Mouse (Mus musculus): Measurements from ENCODE around the gene Map1s. TPM values are rescaled to one million over a fixed set of nuclear protein-coding genes. Genes with fewer than 3 reads are reported as not detected.

Map1s gene
- polyA plus RNA-seq, 1 experiment from 2014 or later: 55.6 TPM

DNA sequence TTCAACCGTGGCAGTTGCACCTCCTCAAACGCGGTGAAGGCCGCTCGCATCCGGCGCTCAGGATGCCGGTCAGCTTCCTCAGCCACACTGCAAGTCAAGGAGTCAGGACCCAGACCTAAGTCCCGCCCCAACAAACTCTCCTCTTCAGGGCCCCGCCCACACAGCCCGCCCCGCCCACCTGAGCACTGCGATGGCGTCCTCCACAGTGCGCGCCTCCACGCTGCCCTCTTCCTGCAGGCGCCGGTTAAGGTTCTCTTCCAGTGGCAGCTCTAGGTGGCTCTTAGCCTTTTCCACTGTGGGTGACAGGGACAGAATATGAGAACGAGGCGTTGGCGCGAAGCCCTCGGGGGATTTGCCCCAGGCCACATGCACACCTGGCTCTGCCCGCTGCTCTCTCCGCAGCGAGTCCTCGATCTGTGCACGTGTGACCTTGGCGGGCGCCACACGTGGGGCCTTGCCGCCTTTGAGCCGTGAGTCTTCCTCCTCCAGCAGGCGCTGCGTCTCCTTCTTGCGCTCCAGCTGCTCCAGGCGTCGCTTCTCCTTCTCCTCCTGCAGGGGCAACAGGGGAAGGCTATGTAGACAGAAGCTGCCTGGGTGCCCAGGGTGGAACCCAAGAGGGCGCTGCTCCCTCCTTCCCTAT, 37.1 kb upstream of the Map1s start:
- ATAC-seq (ENCODE audit: low FRiP score): no peak
- Histone ChIP-seq H3K9me3 (no peaks in the 10 kb centered on the region), H3K9ac (peak overlapping the region; percentile 67), H3K4me2 (peak overlapping the region; percentile 42), H3K36me3 (peaks cover 10% of the 10 kb centered on the region; the same call in 1 of the 2 replicates), H3K4me1 (replicated peaks) (peaks cover 62% of the 10 kb centered on the region), H3K4me3 (peak overlapping the region; percentile 18; the same call in 1 of the 2 replicates), H3K27ac (peak overlapping the region; percentile 88), H3K27me3 (0 out of 2 replicates have a peak, but pooled peaks cover 2% of the 10 kb centered on the region)
- WGBS: 17% methylated on average over 40 of the region's 40 CpGs

GRCm38 (mm10) chr8:70869199-70869571, 36.5 kb upstream of the Map1s start:
- Histone ChIP-seq H3K9ac (peak overlapping the region; percentile 67), H3K4me1 (replicated peaks) (peaks cover 57% of the 10 kb centered on the region), H3K9me3 (no peaks in the 10 kb centered on the region), H3K27me3 (0 out of 2 replicates have a peak, but pooled peaks cover 2% of the 10 kb centered on the region), H3K27ac (peak overlapping the region; percentile 88), H3K36me3 (peaks cover 10% of the 10 kb centered on the region; the same call in 1 of the 2 replicates), H3K4me2 (peak overlapping the region; percentile 42), H3K4me3 (0 out of 2 replicates have a peak overlapping the region, but pooled peaks have one; percentile 18)
- WGBS: 33% methylated on average over 5 of the region's 5 CpGs
- ATAC-seq (ENCODE audit: low FRiP score): no peak

- Histone ChIP-seq H3K9ac (peak overlapping the region; percentile 67; the same call in 1 of the 2 replicates), H3K4me2 (peak overlapping the region; percentile 42; the same call in 1 of the 2 replicates), H3K27me3 (0 out of 2 replicates have a peak, but pooled peaks cover 2% of the 10 kb centered on the region), H3K9me3 (no peaks in the 10 kb centered on the region), H3K4me3 (no peak overlapping the region), H3K4me1 (replicated peaks) (peaks cover 53% of the 10 kb centered on the region), H3K36me3 (peaks cover 10% of the 10 kb centered on the region; the same call in 1 of the 2 replicates), H3K27ac (peak overlapping the region; percentile 88)
- 52% methylated on average over 16 of the region's 16 CpGs for WGBS
- ATAC-seq (ENCODE audit: low FRiP score): no peak
These were observed 36.1 kb upstream of the Map1s start for GRCm38 (mm10) chr8:70869601-70870041.

DNA sequence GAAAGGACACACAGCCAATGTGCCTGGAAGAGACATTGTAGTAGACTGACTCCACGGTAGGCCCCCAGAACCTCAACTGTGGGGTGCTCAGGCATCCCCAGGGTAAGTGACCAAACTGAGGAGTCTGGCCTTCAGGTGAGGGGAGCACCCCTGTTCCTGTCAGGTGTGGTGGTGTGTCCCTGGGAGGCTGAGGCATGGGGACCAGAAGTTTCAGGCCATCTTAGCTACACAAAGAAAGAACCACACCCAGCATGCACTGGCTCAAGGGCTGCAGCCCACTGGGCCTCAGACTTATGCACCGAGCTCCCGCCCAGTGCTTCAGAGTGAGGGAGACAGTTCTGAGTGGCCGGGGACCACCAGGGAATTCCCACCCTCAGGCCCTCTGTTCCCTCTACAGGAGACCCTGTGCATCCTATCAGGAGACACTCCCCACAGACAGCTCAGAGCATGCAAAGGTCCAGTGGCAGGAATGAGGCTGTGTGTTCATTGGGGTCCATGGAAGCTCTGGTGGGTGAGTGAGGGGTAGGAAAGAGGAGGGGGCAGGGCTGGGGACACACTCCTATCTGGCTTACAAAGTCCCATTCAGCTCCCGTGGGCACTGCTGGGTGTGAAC, 34.4 kb upstream of the Map1s start:
- H3K9ac ChIP-seq: no peak overlapping the region

DNA sequence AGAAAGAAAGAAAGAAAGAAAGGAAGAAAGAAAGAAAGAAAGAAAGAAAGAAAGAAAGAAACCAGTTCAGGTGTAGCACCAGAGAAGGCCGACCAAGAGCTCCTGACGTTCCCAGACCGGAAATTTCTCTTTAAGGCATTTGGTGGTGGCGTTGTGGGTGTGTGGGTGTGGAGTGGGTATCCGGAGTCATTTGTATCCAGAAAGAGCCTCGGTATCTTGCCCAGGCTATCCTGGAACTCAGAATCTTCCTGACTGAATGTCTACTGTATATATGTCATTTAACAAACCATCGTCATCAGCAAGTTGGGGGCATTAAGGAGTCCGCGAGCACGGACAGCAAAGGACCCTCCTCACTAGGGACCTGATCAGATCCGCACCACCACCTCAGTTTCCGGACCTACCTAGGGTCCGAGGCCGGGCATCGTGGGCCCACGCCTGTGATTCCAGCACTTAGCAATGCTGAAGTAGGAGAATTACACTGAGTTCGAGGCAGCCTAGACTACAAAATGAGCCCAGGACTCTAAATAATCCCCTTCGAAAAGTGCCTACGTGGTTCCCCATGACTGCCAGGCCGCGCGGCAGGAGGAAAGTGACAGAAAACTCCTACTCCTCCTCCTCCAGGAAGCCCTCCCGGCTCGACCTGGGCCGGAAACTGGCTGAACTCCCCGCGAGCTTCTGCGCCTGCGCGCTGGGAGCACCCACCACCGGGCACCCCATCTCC, 32.9 kb upstream of the Map1s start:
- peaks cover 6% of the 10 kb centered on the region; the same call in 1 of the 2 replicates for H3K36me3 ChIP-seq
- peak overlapping the region; percentile 85 for H3K9ac ChIP-seq
- no peak; the same call in 1 of the 2 replicates for ATAC-seq (ENCODE audit: low FRiP score)
- 7% methylated on average over 31 of the region's 31 CpGs for WGBS
- 0 out of 2 replicates have a peak, but pooled peaks cover 2% of the 10 kb centered on the region for H3K27me3 ChIP-seq
- no peaks in the 10 kb centered on the region for H3K9me3 ChIP-seq
- H3K4me3 ChIP-seq: peak overlapping the region; percentile 81
- peaks cover 35% of the 10 kb centered on the region for H3K4me1 ChIP-seq (replicated peaks)
- H3K4me2 ChIP-seq: peak overlapping the region; percentile 92
- H3K27ac ChIP-seq: peak overlapping the region; percentile 90

More for the DNA sequence above, 34.4 kb upstream of the Map1s start:
- 0 out of 2 replicates have a peak, but pooled peaks cover 2% of the 10 kb centered on the region for H3K27me3 ChIP-seq
- H3K4me3 ChIP-seq: no peak overlapping the region
- H3K9me3 ChIP-seq: no peaks in the 10 kb centered on the region
- ATAC-seq (ENCODE audit: low FRiP score): no peak
- no peak overlapping the region for H3K27ac ChIP-seq
- peaks cover 10% of the 10 kb centered on the region; the same call in 1 of the 2 replicates for H3K36me3 ChIP-seq
- WGBS: 87% methylated on average over 5 of the region's 5 CpGs
- no peak overlapping the region for H3K4me2 ChIP-seq
- H3K4me1 ChIP-seq (replicated peaks): peaks cover 43% of the 10 kb centered on the region

GRCm38 (mm10) chr8:70873364-70873985, 32.3 kb upstream of the Map1s start, which contains the start of gene Ccdc124:
Ccdc124 (minus strand) TSS chr8:70873935.
- Histone ChIP-seq H3K4me2 (peak within 1 kb of the TSS; percentile 92), H3K9me3 (no peaks in the 10 kb centered on the region), H3K4me1 (replicated peaks) (peaks cover 28% of the 10 kb centered on the region), H3K27me3 (0 out of 2 replicates have a peak, but pooled peaks cover 3% of the 10 kb centered on the region), H3K4me3 (peak within 1 kb of the TSS; percentile 81), H3K27ac (peak within 1 kb of the TSS; percentile 90), H3K36me3 (no peaks in the 10 kb centered on the region), H3K9ac (peak within 1 kb of the TSS; percentile 85)
- 1% methylated on average over 46 of the region's 46 CpGs for WGBS
- peak; percentile 83 for ATAC-seq (ENCODE audit: low FRiP score)

DNA sequence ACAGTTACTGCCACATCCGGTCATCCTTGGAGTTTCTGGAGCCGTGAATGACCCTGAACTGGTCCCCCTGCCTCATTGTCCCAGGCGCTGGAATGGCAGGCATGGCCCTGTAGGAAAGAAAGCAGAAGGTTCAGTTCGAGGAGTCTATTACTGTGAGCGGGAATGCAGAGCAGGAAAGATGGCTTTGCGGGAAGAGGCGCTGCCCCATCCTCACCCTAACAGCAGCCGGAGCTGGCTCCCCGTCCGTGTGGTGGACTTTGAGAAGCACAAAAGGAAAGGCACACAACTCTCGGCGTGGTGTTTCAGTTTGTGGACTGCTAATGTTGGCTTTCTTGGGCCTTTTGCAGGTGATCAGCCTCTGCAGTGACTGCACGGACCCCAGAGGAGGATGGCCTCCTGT, 31.3 kb upstream of the Map1s start:
- ATAC-seq (ENCODE audit: low FRiP score): no peak
- Histone ChIP-seq H3K36me3 (no peaks in the 10 kb centered on the region), H3K9ac (0 out of 2 replicates have a peak overlapping the region, but pooled peaks have one; percentile 85), H3K27me3 (0 out of 2 replicates have a peak, but pooled peaks cover 4% of the 10 kb centered on the region), H3K4me3 (no peak overlapping the region), H3K4me1 (replicated peaks) (peaks cover 20% of the 10 kb centered on the region), H3K4me2 (no peak overlapping the region), H3K27ac (0 out of 2 replicates have a peak overlapping the region, but pooled peaks have one; percentile 12), H3K9me3 (no peaks in the 10 kb centered on the region)
- WGBS: 91% methylated on average over 13 of the region's 13 CpGs

DNA sequence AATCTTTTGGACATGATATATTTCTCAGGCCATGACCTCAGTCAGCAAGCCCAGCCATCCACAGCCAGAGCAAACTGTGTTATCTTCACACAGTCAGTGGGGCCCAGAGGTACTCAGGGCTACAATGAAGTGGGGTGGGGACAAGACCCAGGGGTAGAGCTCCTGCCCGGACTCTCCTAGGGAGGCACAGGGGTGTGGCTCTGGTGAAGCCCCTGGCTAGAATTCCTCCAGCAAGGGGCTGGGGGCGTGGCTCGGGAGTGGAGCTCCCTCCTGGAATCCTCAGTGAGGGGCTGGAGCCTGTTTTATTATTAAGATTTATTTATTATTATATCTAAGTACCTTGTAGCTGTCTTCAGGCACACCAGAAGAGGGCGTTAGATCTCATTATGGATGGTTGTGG, 29.4 kb upstream of the Map1s start:
- no peak for ATAC-seq (ENCODE audit: low FRiP score)
- 69% methylated on average over 4 of the region's 4 CpGs for WGBS
- H3K36me3 ChIP-seq: no peaks in the 10 kb centered on the region
- no peak overlapping the region for H3K27ac ChIP-seq
- no peak overlapping the region for H3K9ac ChIP-seq
- no peak overlapping the region for H3K4me3 ChIP-seq
- peaks cover 25% of the 10 kb centered on the region for H3K4me1 ChIP-seq (replicated peaks)
- peaks cover 10% of the 10 kb centered on the region; the same call in 1 of the 2 replicates for H3K27me3 ChIP-seq
- H3K4me2 ChIP-seq: no peak overlapping the region
- H3K9me3 ChIP-seq: no peaks in the 10 kb centered on the region

DNA sequence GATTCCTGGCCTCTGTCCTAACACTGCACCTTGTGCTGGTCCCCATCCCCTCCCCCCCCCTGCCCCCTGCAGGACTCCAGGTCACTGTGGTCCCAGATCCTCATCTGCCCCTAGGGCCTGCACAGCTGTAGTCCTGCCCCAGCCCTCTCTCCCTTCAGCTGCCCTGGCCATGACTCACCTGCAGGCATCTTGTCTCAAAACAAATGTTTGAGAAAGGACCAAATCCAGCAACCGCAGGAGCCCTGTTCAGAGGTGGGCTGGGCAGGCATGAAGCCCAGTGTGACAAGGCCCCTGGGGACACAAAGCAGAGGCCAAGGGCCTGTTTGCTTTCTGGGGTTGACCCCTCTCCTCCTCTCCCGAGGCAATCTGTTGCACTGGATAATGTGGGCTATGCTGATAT, 27.6 kb upstream of the Map1s start:
- WGBS: 42% methylated on average over 2 of the region's 2 CpGs
- H3K36me3 ChIP-seq: no peaks in the 10 kb centered on the region
- H3K27ac ChIP-seq: no peak overlapping the region
- H3K4me1 ChIP-seq (replicated peaks): peaks cover 11% of the 10 kb centered on the region
- ATAC-seq (ENCODE audit: low FRiP score): no peak
- H3K9me3 ChIP-seq: no peaks in the 10 kb centered on the region
- H3K9ac ChIP-seq: no peak overlapping the region
- no peak overlapping the region for H3K4me3 ChIP-seq
- H3K27me3 ChIP-seq: peaks cover 10% of the 10 kb centered on the region; the same call in 1 of the 2 replicates
- no peak overlapping the region for H3K4me2 ChIP-seq

- peaks cover 11% of the 10 kb centered on the region for H3K4me1 ChIP-seq (replicated peaks)
- H3K4me3 ChIP-seq: no peak overlapping the region
- H3K9ac ChIP-seq: peak overlapping the region; percentile 30; the same call in 1 of the 2 replicates
- no peaks in the 10 kb centered on the region for H3K9me3 ChIP-seq
- no peak overlapping the region; the same call in 1 of the 2 replicates for H3K27ac ChIP-seq
- ATAC-seq (ENCODE audit: low FRiP score): no peak
- no peaks in the 10 kb centered on the region for H3K36me3 ChIP-seq
- peaks cover 10% of the 10 kb centered on the region; the same call in 1 of the 2 replicates for H3K27me3 ChIP-seq
- H3K4me2 ChIP-seq: no peak overlapping the region
- WGBS: 39% methylated on average over 4 of the region's 4 CpGs
These were observed 26.2 kb upstream of the Map1s start for GRCm38 (mm10) chr8:70879500-70879899.

- Histone ChIP-seq H3K4me2 (no peak overlapping the region), H3K9me3 (no peaks in the 10 kb centered on the region), H3K27me3 (peaks cover 14% of the 10 kb centered on the region; the same call in 1 of the 2 replicates), H3K4me1 (replicated peaks) (peaks cover 11% of the 10 kb centered on the region), H3K36me3 (no peaks in the 10 kb centered on the region), H3K4me3 (no peak overlapping the region), H3K9ac (peak overlapping the region; percentile 30), H3K27ac (no peak overlapping the region)
- WGBS: 10% methylated on average over 4 of the region's 4 CpGs
- ATAC-seq (ENCODE audit: low FRiP score): no peak
These were observed 25.6 kb upstream of the Map1s start for GRCm38 (mm10) chr8:70880126-70880525.

Measured in hindbrain, embryonic 13.5 days (tissue).